12 mouse cellular contexts compared by ENCODE assay signal in the genomic region with DNA sequence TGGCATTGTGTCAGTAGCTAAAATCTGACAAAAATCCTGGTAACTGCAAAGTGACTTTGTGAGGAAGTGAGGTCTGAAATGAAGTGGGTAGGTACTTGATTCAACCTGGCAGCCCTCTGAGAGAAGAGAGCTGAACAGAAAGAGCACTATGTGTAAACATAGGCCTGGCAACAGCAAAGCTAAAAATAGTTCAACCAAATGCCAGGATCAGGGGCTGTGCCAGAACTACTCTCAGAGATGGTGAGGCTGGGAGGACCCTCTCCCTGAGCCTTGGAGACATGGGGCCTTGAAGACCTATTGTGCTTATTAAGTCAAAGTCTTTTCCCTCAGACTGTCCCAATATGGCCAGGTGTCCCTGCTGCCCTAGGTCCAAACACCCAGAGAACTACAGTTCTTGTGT. TPM values are rescaled to one million over a fixed set of nuclear protein-coding genes. Genes with fewer than 3 reads are reported as not detected.
DNase-seq lines count a peak whose midpoint lies in the region; ATAC-seq and TF ChIP-seq lines count a peak whose summit lies in the region.
"Had no signal": no experiment of that assay in that cellular context is flagged by ENCODE, and none has a peak within 500 bp of the region (broad histone marks: within the 10 kb centered on the region; RNA-seq: fewer than 3 reads in every experiment).

No protein-coding gene starts in this region.

- peaks cover 10% of the 10 kb centered on the region for H3K4me1 ChIP-seq in heart, embryonic 11.5 days (ENCODE audit: control insufficient read depth, insufficient read depth, low read length)
- H3K4me1 ChIP-seq in stomach, postnatal 0 days (replicated peaks; ENCODE audit: control insufficient read depth, insufficient read depth): peaks cover 6% of the 10 kb centered on the region; the same call in 1 of the 2 replicates
- no peaks in the 10 kb centered on the region for H3K4me1 ChIP-seq in midbrain, embryonic 13.5 days (replicated peaks)

- no peaks in the 10 kb centered on the region for H3K27me3 ChIP-seq in heart, embryonic 11.5 days (ENCODE audit: control insufficient read depth, insufficient read depth, low read length)
- no peaks in the 10 kb centered on the region for H3K27me3 ChIP-seq in stomach, postnatal 0 days (ENCODE audit: control insufficient read depth, insufficient read depth, low read length)
- H3K27me3 ChIP-seq in midbrain, embryonic 13.5 days: no peaks in the 10 kb centered on the region
- H3K27me3 ChIP-seq: CH12.LX; limb, embryonic 12.5 days had no signal

- TF ChIP-seq EP300 in stomach, postnatal 0 days (optimal IDR thresholded peaks at IDR 0.05): no peak

- no peak overlapping the region for H3K4me2 ChIP-seq in heart, embryonic 11.5 days
- no peak overlapping the region for H3K4me2 ChIP-seq in stomach, postnatal 0 days (replicated peaks; ENCODE audit: low read depth)
- no peak overlapping the region for H3K4me2 ChIP-seq in midbrain, embryonic 13.5 days (replicated peaks)
- H3K4me2 ChIP-seq: limb, embryonic 12.5 days had no signal

- H3K9ac ChIP-seq in heart, embryonic 11.5 days (ENCODE audit: low read depth, low read length): no peak overlapping the region
- no peak overlapping the region for H3K9ac ChIP-seq in stomach, postnatal 0 days (ENCODE audit: low read length)
- H3K9ac ChIP-seq in midbrain, embryonic 13.5 days (replicated peaks): no peak overlapping the region
- H3K9ac ChIP-seq: limb, embryonic 12.5 days had no signal

- H3K36me3 ChIP-seq in heart, embryonic 11.5 days (ENCODE audit: control insufficient read depth, insufficient read depth, low read length): no peaks in the 10 kb centered on the region
- H3K36me3 ChIP-seq in stomach, postnatal 0 days (ENCODE audit: control insufficient read depth, insufficient read depth, low read length): no peaks in the 10 kb centered on the region
- H3K36me3 ChIP-seq in midbrain, embryonic 13.5 days: no peaks in the 10 kb centered on the region
- H3K36me3 ChIP-seq: limb, embryonic 12.5 days had no signal

- no peaks in the 10 kb centered on the region for H3K9me3 ChIP-seq in heart, embryonic 11.5 days (replicated peaks; ENCODE audit: control insufficient read depth, low read length)
- no peaks in the 10 kb centered on the region for H3K9me3 ChIP-seq in stomach, postnatal 0 days (ENCODE audit: control insufficient read depth, low read length)
- H3K9me3 ChIP-seq in midbrain, embryonic 13.5 days: no peaks in the 10 kb centered on the region
- H3K9me3 ChIP-seq: limb, embryonic 12.5 days had no signal

- ATAC-seq in heart, embryonic 11.5 days (replicated peaks; ENCODE audit: insufficient number of reproducible peaks, low FRiP score, low TSS enrichment): no peak
- no peak for ATAC-seq in stomach, postnatal 0 days (ENCODE audit: low FRiP score, low TSS enrichment)
- no peak for ATAC-seq in midbrain, embryonic 13.5 days

- H3K4me3 ChIP-seq in heart, embryonic 11.5 days (ENCODE audit: low read depth, low read length): no peak overlapping the region
- no peak overlapping the region for H3K4me3 ChIP-seq in stomach, postnatal 0 days (ENCODE audit: low read depth, low read length)
- H3K4me3 ChIP-seq in midbrain, embryonic 13.5 days (replicated peaks): no peak overlapping the region
- H3K4me3 ChIP-seq: limb, embryonic 12.5 days; myocyte had no signal

- DNase-seq in heart, adult 18-20 months: peak; percentile 37 to 53
- DNase-seq in right cerebral cortex, postnatal 4 days: peak; percentile 31
- DNase-seq in right cerebral cortex, adult 2 months (ENCODE audit: low spot score in 2 of 2): no peak
- DNase-seq in layer of hippocampus, postnatal 25 days (ENCODE audit: extremely low spot score in 1 of 2, low spot score in 1 of 2): peak; percentile 15 to 25
- no peak for DNase-seq in stomach, postnatal 0 days (ENCODE audit: low spot score)
- DNase-seq in adrenal gland, postnatal 36 days: no peak
- DNase-seq: embryo, embryonic 11 days had no signal

- no peak for TF ChIP-seq CTCF in stomach, postnatal 0 days (IDR thresholded peaks at IDR 0.05; ENCODE audit: low read depth)

- H3K27ac ChIP-seq in heart, embryonic 11.5 days (ENCODE audit: low read depth, low read length): no peak overlapping the region
- peak overlapping the region; percentile 67 for H3K27ac ChIP-seq in stomach, postnatal 0 days (replicated peaks)
- no peak overlapping the region for H3K27ac ChIP-seq in midbrain, embryonic 13.5 days
- H3K27ac ChIP-seq: limb, embryonic 12.5 days had no signal

RNA-seq across cellular contexts. Expression of a gene that starts 10.7 kb away (rescaled TPM):
- 10 to 100 TPM; 19.2 to 27.3 TPM for total RNA-seq in heart, adult 18-20 months (2021)
- polyA plus RNA-seq in heart, embryonic 11.5 days (2014; fragmentation: Nextera tagmentation; extraction: Ambion mirVana): 34.6 and 37.8 TPM in 2 replicates
- total RNA-seq in layer of hippocampus, postnatal 25 days (2021): 10 to 100 TPM; 64.8 to 70.4 TPM
- polyA plus RNA-seq in stomach, postnatal 0 days (2015; fragmentation: Nextera tagmentation; extraction: Ambion mirVana): 62.3 and 67.7 TPM in 2 replicates
- polyA plus RNA-seq in midbrain, embryonic 13.5 days (2015; fragmentation: Nextera tagmentation; extraction: Ambion mirVana): 87.8 and 97.1 TPM in 2 replicates
- 100 to 1,000 TPM; 141 to 250 TPM for total RNA-seq in adrenal gland, postnatal 36 days (2021)

Comparison
In these comparisons a context has a peak if more than half of its experiments do, and no peak if none do; other contexts are left out.
1. DNase-seq: peak in heart, adult 18-20 months (2 of 2), right cerebral cortex, postnatal 4 days (single experiment) and layer of hippocampus, postnatal 25 days (2 of 2); none in right cerebral cortex, adult 2 months (0 of 2), stomach, postnatal 0 days (single experiment) and adrenal gland, postnatal 36 days (0 of 2).